Mouse (Mus musculus) embryonic fibroblast, embryonic 13.5 days (primary cell): ENCODE measurements at regions not wholly inside any gene's neighbourhood (a gene's known extent, or its start where the extent isn't known, plus 50 kb on each side); places are given as distances from the start of the nearest gene placed in this dataset.

Experiments
- H3K27ac ChIP-seq: 2 replicates; pipeline ENCODE4 v1.5.1; 2012; ENCODE audit warnings: low read length, control low read depth, inconsistent platforms; ENCODE audit not compliant: insufficient read depth
- H3K4me1 ChIP-seq: 2 replicates; pipeline ENCODE4 v1.6.1; 2011; ENCODE audit warnings: low read length; ENCODE audit not compliant: control insufficient read depth, insufficient read depth
- H3K4me3 ChIP-seq: 2 replicates; pipeline ENCODE4 v1.5.1; 2011; ENCODE audit warnings: mild to moderate bottlenecking, control low read depth, low read length; ENCODE audit not compliant: insufficient read depth
- CTCF ChIP-seq: IDR thresholded peaks from 2 replicates; pipeline ENCODE4 v1.5.1; 2011; ENCODE audit warnings: mild to moderate bottlenecking, control low read depth, low read length, moderate library complexity, borderline replicate concordance; ENCODE audit not compliant: insufficient read depth
- POLR2A ChIP-seq: IDR thresholded peaks from 2 replicates; pipeline ENCODE4 v1.6.1; 2011; ENCODE audit warnings: low read depth, mild to moderate bottlenecking, control low read depth, low read length, moderate library complexity

GRCm38 (mm10) chr3:52643796-52644177 lies 373.2 kb downstream of the Cog6 start:
- peaks cover 13% of the 10 kb centered on the region for H3K4me1 ChIP-seq
- no peak overlapping the region for H3K27ac ChIP-seq
- no peak for TF ChIP-seq CTCF
- TF ChIP-seq POLR2A: no peak
- H3K4me3 ChIP-seq: no peak overlapping the region

- H3K27ac ChIP-seq: no peak overlapping the region
- peaks cover 13% of the 10 kb centered on the region for H3K4me1 ChIP-seq
- TF ChIP-seq CTCF: no peak
- no peak for TF ChIP-seq POLR2A
- no peak overlapping the region for H3K4me3 ChIP-seq
Observed at GRCm38 (mm10) chr3:52643100-52643551, 373.9 kb downstream of the Cog6 start.

GRCm38 (mm10) chr3:52641226-52642181 lies 373.4 kb downstream of the Foxo1 start:
- Histone ChIP-seq H3K4me1 (peaks cover 8% of the 10 kb centered on the region), H3K4me3 (no peak overlapping the region), H3K27ac (no peak overlapping the region)
- TF ChIP-seq POLR2A (no peak), CTCF (no peak)

GRCm38 (mm10) chr3:52640250-52641147 lies 372.4 kb downstream of the Foxo1 start:
- no peak for TF ChIP-seq CTCF
- no peak for TF ChIP-seq POLR2A
- H3K4me3 ChIP-seq: no peak overlapping the region
- H3K4me1 ChIP-seq: peaks cover 8% of the 10 kb centered on the region
- no peak overlapping the region for H3K27ac ChIP-seq

GRCm38 (mm10) chr3:52638816-52639215 lies 370.7 kb downstream of the Foxo1 start:
- Histone ChIP-seq H3K4me1 (peaks cover 9% of the 10 kb centered on the region), H3K4me3 (no peak overlapping the region), H3K27ac (no peak overlapping the region)
- no peak for TF ChIP-seq POLR2A
- TF ChIP-seq CTCF: no peak

- Histone ChIP-seq H3K4me1 (peaks cover 8% of the 10 kb centered on the region), H3K27ac (no peak overlapping the region), H3K4me3 (no peak overlapping the region)
- TF ChIP-seq CTCF: no peak
- no peak for TF ChIP-seq POLR2A
Observed at GRCm38 (mm10) chr3:52634353-52634752, 366.2 kb downstream of the Foxo1 start.

- peaks cover 8% of the 10 kb centered on the region for H3K4me1 ChIP-seq
- no peak overlapping the region for H3K4me3 ChIP-seq
- no peak overlapping the region for H3K27ac ChIP-seq
- TF ChIP-seq POLR2A (no peak), CTCF (no peak)
Observed at GRCm38 (mm10) chr3:52633491-52634100, 365.5 kb downstream of the Foxo1 start.

GRCm38 (mm10) chr3:52632635-52633034 lies 364.5 kb downstream of the Foxo1 start:
- Histone ChIP-seq H3K4me1 (peaks cover 8% of the 10 kb centered on the region), H3K27ac (no peak overlapping the region), H3K4me3 (no peak overlapping the region)
- TF ChIP-seq POLR2A (no peak), CTCF (no peak)

GRCm38 (mm10) chr3:52630209-52630608 lies 362.1 kb downstream of the Foxo1 start:
- H3K27ac ChIP-seq: no peak overlapping the region
- TF ChIP-seq CTCF (no peak), POLR2A (no peak)
- H3K4me3 ChIP-seq: no peak overlapping the region
- H3K4me1 ChIP-seq: peaks cover 8% of the 10 kb centered on the region
